Mouse (Mus musculus) erythroblast, embryonic 14.5 days (primary cell): ENCODE results near the gene Plxnc1.

ENCODE experiments used
- GATA1 ChIP-seq: IDR thresholded peaks from 2 replicates; pipeline ENCODE4 v1.6.1; 2012; ENCODE audit warnings: low read length, inconsistent platforms, mixed read lengths
- TAL1 ChIP-seq: IDR thresholded peaks from 3 replicates; pipeline ENCODE4 v1.6.1; 2012; ENCODE audit warnings: low read length, inconsistent platforms, mixed read lengths

DNA sequence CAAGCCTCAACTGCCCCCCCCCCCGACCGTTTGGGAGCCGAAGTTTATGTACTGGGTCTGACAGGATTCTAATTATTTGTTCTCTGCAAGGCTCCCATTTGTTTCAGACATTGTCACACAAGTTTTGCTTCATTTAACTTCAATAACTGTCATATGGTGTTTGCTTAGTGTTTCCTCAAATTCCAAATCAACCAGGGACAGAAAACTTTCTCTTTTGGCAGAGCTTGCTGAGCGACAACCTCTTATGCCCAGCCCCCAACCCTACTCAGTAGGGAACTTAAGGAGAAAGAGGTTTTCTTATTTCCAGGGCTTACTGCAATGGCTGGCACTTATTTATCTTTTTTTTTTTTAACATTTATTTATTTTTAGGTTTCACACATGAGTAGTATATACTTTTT lies 30.5 kb upstream of the Plxnc1 start:
- TF ChIP-seq TAL1 (no peak), GATA1 (no peak)
